7 mouse cellular contexts compared by ENCODE assay signal in genomic region chr3:95673707-95674211, GRCm38 (mm10). TPM values are rescaled to one million over a fixed set of nuclear protein-coding genes. Genes with fewer than 3 reads are reported as not detected.
A peak's percentile ranks its signal among the peaks of the same experiment; 100 is the strongest.
DNase-seq lines count a peak whose midpoint lies in the region; ATAC-seq and TF ChIP-seq lines count a peak whose summit lies in the region.

No protein-coding gene starts in this region.

- no peak overlapping the region for H3K4me2 ChIP-seq in forebrain, embryonic 16.5 days (ENCODE audit: low read length)
- peak overlapping the region; percentile 42 for H3K4me2 ChIP-seq in limb, embryonic 14.5 days (replicated peaks; ENCODE audit: low read depth, low read length, severe bottlenecking)

- no peak overlapping the region for H3K4me3 ChIP-seq in forebrain, embryonic 16.5 days (replicated peaks; ENCODE audit: low read length)
- H3K4me3 ChIP-seq in limb, embryonic 14.5 days (replicated peaks; ENCODE audit: low read length): peak overlapping the region; percentile 15; the same call in 1 of the 2 replicates

- H3K9ac ChIP-seq in forebrain, embryonic 16.5 days (replicated peaks; ENCODE audit: low read depth, low read length): no peak overlapping the region
- peak overlapping the region; percentile 45; the same call in 1 of the 2 replicates for H3K9ac ChIP-seq in limb, embryonic 14.5 days (ENCODE audit: low read depth, low read length, severe bottlenecking)

- ATAC-seq in forebrain, embryonic 16.5 days: no peak
- peak; percentile 7; the same call in 1 of the 2 replicates for ATAC-seq in limb, embryonic 14.5 days (ENCODE audit: low FRiP score, low read depth)
- peak; percentile 4; the same call in 1 of the 2 replicates for ATAC-seq in neutrophil, adult 5-6 weeks (ENCODE audit: extremely low read depth, insufficient number of reproducible peaks, low FRiP score, poor library complexity, severe bottlenecking)

- TF ChIP-seq POLR2A in limb, embryonic 14.5 days (IDR thresholded peaks at IDR 0.05; ENCODE audit: borderline replicate concordance, extremely low read depth, insufficient read depth, insufficient read length): no peak

- H3K9me3 ChIP-seq in forebrain, embryonic 16.5 days (ENCODE audit: control insufficient read depth, low read length): no peaks in the 10 kb centered on the region
- no peaks in the 10 kb centered on the region for H3K9me3 ChIP-seq in limb, embryonic 14.5 days (ENCODE audit: control insufficient read depth, low read length)

- 29% methylated on average over 11 of the region's 11 CpGs for WGBS in forebrain, embryonic 16.5 days
- WGBS in limb, embryonic 14.5 days: 7% methylated on average over 11 of the region's 11 CpGs

- peak; percentile 36 for DNase-seq in thymus, postnatal 0 days (ENCODE audit: low spot score)
- no peak for DNase-seq in thymus, postnatal 25 days
- no peak for DNase-seq in limb, embryonic 14.5 days (ENCODE audit: low spot score)
- DNase-seq in layer of hippocampus, adult 11-12 months (ENCODE audit: low spot score): no peak
- no peak for DNase-seq in retina, embryonic 14.5 days (ENCODE audit: low spot score)

- H3K27me3 ChIP-seq in forebrain, embryonic 16.5 days (replicated peaks; ENCODE audit: control insufficient read depth, insufficient read depth, low read length): no peaks in the 10 kb centered on the region
- H3K27me3 ChIP-seq in limb, embryonic 14.5 days (ENCODE audit: control insufficient read depth, insufficient read depth, low read length): no peaks in the 10 kb centered on the region

- peak overlapping the region; percentile 37; the same call in 1 of the 2 replicates for H3K27ac ChIP-seq in forebrain, embryonic 16.5 days (ENCODE audit: low read length)
- H3K27ac ChIP-seq in limb, embryonic 14.5 days (replicated peaks; ENCODE audit: low read depth, low read length): peak overlapping the region; percentile 90

- H3K36me3 ChIP-seq in forebrain, embryonic 16.5 days (ENCODE audit: control insufficient read depth, insufficient read depth): no peaks in the 10 kb centered on the region; the same call in 1 of the 2 replicates
- peaks cover 4% of the 10 kb centered on the region for H3K36me3 ChIP-seq in limb, embryonic 14.5 days (ENCODE audit: control insufficient read depth, insufficient read depth, low read length)

- 0 out of 2 replicates have a peak, but pooled peaks cover 3% of the 10 kb centered on the region for H3K4me1 ChIP-seq in forebrain, embryonic 16.5 days (replicated peaks; ENCODE audit: control insufficient read depth, insufficient read depth, low read length)
- H3K4me1 ChIP-seq in limb, embryonic 14.5 days (ENCODE audit: control insufficient read depth, insufficient read depth, low read length): peaks cover 45% of the 10 kb centered on the region

RNA-seq across cellular contexts. Expression of gene Adamtsl4, which starts 14.0 kb away (rescaled TPM):
- polyA plus RNA-seq in thymus, postnatal 0 days (2015; fragmentation: Nextera tagmentation; extraction: Ambion mirVana): 0.91 and 2.0 TPM in 2 replicates
- 0.48 and 1.2 TPM in 2 replicates for polyA plus RNA-seq in forebrain, embryonic 16.5 days (2015; fragmentation: Nextera tagmentation; extraction: Ambion mirVana)
- 3.3 and 3.6 TPM in 2 replicates for polyA plus RNA-seq in limb, embryonic 14.5 days (2012; rRNA removed)
- polyA plus RNA-seq in limb, embryonic 14.5 days (2014; fragmentation: Nextera tagmentation; extraction: Ambion mirVana): 2.8 and 3.4 TPM in 2 replicates
- total RNA-seq in neutrophil, adult 5-6 weeks (2017): 0.47 and 0.74 TPM in 2 replicates

RNA-seq across cellular contexts. Expression of gene Mcl1, which starts 15.2 kb away (rescaled TPM):
- polyA plus RNA-seq in thymus, postnatal 0 days (2015; fragmentation: Nextera tagmentation; extraction: Ambion mirVana): 81.3 and 91.3 TPM in 2 replicates
- polyA plus RNA-seq in forebrain, embryonic 16.5 days (2015; fragmentation: Nextera tagmentation; extraction: Ambion mirVana): 43.4 and 48.3 TPM in 2 replicates
- 64.5 and 72.1 TPM in 2 replicates for polyA plus RNA-seq in limb, embryonic 14.5 days (2012; rRNA removed)
- 67.8 and 73.5 TPM in 2 replicates for polyA plus RNA-seq in limb, embryonic 14.5 days (2014; fragmentation: Nextera tagmentation; extraction: Ambion mirVana)
- 1,463 and 1,559 TPM in 2 replicates for total RNA-seq in neutrophil, adult 5-6 weeks (2017)

RNA-seq across cellular contexts. Expression of gene Ensa, which starts 49.0 kb away (rescaled TPM):
- polyA plus RNA-seq in thymus, postnatal 0 days (2015; fragmentation: Nextera tagmentation; extraction: Ambion mirVana): 58.5 and 65.4 TPM in 2 replicates
- polyA plus RNA-seq in forebrain, embryonic 16.5 days (2015; fragmentation: Nextera tagmentation; extraction: Ambion mirVana): 113 and 124 TPM in 2 replicates
- 32.6 and 43.4 TPM in 2 replicates for polyA plus RNA-seq in limb, embryonic 14.5 days (2012; rRNA removed)
- 67.8 and 74.7 TPM in 2 replicates for polyA plus RNA-seq in limb, embryonic 14.5 days (2014; fragmentation: Nextera tagmentation; extraction: Ambion mirVana)
- 148 and 157 TPM in 2 replicates for total RNA-seq in neutrophil, adult 5-6 weeks (2017)
